Mouse (Mus musculus) cerebellum, adult 2 months (tissue): ENCODE results near the gene Trim61.

Source experiments
- CTCF ChIP-seq: fragments of 200-500 bp; IDR thresholded peaks from 2 replicates; pipeline ENCODE4 v1.5.1; 2011; ENCODE audit warnings: low read depth, mild to moderate bottlenecking, control low read depth, low read length, moderate library complexity, borderline replicate concordance; ENCODE audit not compliant: insufficient read depth
- POLR2A ChIP-seq: fragments of 200-500 bp; IDR thresholded peaks from 2 replicates; pipeline ENCODE4 v1.6.1; 2011; ENCODE audit warnings: low read length, control low read depth, borderline replicate concordance; ENCODE audit not compliant: insufficient read depth

DNA sequence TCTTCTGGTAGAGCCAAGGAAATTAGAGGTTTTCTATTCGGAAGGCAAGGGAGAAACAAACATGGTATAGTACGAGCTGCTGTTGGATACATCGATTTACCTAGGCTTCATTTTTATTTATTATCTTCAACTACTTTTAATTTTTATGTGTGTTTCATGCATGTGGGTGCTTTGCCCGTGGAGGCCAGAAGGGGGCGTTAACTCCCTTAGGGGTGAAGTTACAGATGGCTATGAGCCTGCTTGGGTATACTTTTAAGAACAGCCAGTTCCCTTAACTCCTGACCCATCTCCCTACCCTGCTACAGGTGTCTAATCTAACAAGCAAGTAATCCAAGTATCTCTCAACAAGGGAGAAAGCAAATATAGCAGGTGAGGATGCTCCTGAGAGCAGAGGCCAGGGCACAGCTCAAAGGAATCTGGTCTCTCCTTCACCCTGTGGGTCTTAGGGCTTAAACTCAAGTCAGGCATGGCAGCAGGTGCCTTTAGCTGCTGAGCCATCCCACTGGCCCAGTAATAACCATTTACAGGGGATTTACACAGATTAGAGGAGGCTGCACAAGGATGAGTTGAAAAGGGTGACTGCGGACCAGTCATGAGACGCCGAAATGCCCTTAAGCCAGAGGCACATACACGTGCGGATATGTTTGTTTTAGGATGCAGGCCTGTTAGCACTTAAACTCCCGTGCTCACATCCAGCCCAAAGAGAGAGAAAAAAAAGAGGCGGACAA is 10.8 kb upstream of the Trim61 start:
- TF ChIP-seq POLR2A: no peak
- no peak for TF ChIP-seq CTCF
